Mouse (Mus musculus): Measurements from ENCODE around the gene Arhgap10.

DNA sequence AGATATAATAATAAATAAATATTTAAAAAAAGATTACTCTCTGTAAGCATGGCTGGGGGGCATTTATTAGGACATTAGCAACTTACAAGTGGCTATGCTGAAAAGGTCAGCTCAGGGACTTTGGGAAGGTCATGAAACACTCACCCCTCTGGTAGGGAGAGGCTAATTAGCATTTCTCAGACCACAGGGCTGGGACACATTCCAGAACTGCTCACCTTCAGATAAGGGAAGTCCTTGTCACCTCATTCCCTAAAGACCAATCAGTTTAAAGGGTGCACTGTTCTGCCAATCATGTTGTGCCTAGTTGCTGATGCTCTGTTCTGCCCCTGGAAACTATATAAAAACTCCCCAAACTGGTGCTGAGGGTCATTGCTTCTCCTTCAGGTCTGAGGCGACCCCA, 20.5 kb upstream of the Arhgap10 start:
- TF ChIP-seq CTCF (IDR thresholded peaks at IDR 0.05): no peak
- TF ChIP-seq POLR2A (IDR thresholded peaks at IDR 0.05; ENCODE audit: insufficient read depth, low read depth, low read length): no peak
